Mouse (Mus musculus) urinary bladder, adult 18-20 months (tissue): ENCODE data around the gene Retreg1.

ENCODE experiments used
- DNase-seq, 2 experiments: peaks; one replicate each; pipeline ENCODE4 v3.0.0; 2022; ENCODE audit warnings: low spot score in 2 of 2, mixed read lengths in 2 of 2

Gene Retreg1

DNA sequence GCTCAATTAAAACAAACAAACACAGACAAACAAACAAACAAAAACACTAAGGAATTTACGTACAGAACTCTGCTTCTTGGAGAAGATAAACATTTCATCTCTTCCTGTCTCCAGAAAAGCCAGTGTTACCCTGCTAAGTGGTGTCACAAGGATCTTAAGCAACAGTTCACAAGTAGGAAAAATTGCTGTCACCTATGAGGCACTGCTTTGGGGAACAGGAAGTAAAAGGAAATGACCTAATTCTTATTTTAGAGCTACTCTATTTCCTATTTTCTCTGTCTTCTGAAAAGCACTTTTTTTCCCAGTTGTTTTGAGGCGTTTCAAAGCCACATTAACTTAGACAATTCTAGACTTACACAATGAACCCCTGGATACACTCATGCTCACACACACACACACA lies 12.6 kb upstream of the Retreg1 start:
- DNase-seq, result no peak

DNA sequence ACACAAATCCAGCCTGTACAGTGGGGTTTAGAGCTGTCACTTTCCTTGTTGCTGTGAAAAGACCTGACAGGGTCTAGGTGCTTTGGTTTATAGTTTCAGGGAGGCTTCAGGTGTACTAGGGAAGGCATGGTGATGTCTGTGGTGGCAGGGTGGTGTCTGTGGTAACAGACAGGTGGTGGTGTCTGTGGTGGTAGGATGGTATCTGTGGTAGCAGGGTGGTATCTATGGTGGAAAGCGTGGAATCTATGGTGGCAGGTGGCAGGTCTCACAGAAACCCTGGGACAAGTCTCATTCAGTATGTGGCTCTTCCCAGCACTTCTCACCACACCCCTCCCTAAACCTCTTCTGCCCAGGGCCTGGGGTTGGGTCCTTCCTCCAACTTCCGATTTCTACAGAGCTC lies 8.7 kb upstream of the Retreg1 start:
- no peak for DNase-seq

DNA sequence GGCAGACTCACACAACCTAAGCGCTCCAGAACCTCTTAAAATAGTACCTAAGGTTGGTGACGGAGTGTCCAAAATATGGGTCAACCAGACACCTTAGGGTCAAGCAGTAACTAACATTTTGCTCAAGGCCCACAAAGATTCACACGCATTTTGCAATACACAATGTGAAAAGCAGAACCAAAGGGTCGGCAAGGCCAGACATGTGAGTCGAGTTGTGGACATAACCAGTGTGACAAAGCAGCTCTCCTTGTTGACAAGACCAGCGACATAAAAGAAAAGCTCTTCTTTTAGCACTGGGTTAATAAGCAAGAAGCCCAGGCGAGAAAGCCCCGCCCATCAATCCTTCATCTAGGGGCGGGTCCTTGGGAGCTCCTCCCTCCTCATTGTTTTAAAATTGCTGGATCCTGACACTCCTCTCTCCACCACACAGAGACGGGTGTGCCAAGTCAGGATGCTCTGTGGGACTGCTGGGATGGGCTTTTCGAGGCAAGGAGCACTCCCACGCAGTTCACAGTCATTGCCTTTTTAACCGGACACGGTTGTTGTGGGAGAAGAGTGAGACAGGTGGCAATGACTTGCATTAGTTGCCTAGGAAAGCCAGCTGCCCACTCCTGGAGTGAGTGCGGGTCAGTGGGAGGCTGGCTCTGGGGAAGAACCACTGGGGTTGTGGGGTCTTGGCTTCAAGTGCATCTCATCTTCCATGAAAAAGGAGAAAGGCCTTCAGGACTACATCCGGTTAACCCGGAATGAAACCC lies 7.9 kb upstream of the Retreg1 start:
- DNase-seq, result no peak

DNA sequence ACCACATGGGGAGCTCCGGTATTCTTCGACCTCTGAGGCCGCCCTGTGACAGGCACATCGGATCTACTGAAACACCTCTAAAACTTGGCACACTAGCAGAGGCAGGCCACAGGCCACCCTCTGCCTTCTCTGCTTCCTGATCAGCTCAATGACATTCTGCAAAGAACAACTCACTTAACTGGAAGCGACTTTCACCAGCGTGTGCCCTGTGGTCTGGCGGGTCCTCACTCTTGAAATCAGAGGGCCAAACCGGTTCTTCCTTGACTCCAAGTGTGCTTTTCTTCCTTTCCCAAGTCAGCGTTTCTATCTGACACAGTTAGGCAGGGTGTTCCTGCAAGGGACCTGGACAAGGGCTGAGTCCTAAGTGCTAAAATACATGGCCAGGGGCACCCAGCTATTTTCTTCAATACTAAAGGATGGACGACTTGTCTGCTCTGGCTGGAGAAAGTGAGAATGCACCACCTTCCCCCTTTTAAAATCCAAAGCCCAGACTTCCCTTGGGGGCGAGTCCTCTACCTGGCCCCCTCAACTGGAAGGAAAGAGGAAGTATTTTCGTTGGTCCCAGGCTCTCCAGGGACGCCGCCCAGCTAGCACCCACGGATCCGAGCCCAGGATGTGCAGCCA lies 406 bp upstream of the Retreg1 start:
- no peak for DNase-seq

DNA sequence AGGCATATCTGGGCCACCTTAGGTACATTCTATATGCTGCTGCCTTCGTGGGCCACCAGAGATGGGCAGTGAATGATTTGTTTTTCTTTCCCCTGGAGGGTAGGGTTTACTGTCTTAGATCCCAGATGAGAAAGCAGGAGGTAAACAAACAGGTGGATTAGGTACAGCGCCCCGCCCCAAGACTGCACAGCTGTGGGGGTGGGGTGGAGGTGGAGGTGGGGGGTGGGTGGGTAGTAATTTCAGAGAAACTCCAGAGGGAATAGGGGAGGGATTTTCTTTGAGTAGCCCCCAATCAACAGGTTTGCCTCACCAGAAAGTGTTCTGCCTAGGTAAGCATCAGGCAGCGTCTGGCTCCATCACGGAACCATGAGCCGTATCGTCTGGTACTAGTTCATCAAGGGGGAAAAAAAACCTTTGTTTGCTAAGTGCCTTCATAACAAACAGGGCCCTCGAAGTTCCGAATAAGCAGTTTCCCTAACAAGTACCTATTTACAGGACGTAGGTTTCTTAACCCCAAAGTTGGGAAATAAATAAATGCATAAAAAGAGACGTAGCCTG lies 1.1 kb downstream of the Retreg1 start:
- DNase-seq, result no peak

DNA sequence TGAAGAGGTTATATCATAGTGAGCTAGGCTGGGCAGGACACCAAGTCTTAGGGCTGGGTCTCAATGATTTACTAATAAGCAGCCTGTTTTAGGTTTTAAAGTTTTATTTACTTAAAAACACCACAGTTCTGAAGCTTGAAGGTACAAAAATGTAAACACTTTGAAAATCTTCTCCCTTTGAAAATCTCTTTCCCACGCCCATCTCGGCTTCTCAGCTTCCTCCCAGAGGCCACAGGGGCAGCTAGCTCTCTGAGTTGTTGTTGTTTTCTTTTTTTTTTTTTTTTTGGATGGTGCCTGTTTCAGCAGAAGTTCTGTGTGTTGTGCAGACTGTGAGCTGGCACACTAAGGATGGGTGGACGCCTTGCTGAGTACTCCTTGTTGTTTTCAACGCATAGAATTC lies 1.8 kb downstream of the Retreg1 start:
- no peak for DNase-seq

DNA sequence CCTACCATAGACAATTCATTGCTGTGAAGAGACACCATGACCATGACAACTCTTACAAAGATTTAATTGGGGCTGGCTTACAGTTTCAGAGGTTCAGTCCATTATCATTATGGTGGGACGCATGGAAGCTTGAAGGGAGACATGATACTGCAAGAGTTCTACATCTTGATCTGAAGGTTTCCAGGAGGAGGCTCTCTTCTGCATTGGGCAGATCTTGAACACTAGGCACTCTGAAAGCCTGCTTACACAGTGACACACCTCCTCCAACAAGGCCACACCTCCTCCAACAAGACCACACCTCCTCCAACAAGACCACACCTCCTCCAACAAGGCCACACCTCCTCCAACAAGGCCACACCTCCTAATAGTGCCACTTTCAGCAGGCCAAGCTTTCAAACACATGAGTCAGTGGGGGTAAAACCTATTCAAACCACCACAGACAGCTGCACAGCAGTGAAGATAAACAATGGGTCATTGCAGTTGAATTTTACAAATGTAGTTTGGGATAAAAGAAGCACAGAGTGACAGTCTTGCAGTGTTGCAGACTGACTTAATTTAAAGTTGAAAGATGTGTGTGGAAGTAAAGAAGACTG lies 4.7 kb downstream of the Retreg1 start:
- DNase-seq, result no peak

DNA sequence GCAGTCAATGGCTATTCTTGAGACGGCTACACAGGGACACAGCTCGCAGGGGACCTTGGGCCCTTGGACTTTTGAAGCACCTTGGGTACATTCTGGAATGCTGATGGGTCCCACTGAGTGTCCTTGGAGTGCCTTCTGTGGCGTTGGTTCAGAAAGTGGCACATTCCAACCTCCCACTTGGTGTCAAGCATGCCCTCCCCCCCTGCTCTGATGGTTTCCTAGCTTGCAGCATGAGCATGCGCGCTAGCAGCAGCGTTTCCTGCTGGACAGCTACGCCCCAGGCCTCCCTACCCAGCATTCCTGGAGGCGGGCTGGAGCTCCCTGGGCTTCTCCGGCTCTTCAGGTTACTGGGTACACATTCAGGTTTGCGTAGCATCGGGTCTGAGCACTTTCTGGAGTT lies 7.6 kb downstream of the Retreg1 start:
- no peak for DNase-seq

DNA sequence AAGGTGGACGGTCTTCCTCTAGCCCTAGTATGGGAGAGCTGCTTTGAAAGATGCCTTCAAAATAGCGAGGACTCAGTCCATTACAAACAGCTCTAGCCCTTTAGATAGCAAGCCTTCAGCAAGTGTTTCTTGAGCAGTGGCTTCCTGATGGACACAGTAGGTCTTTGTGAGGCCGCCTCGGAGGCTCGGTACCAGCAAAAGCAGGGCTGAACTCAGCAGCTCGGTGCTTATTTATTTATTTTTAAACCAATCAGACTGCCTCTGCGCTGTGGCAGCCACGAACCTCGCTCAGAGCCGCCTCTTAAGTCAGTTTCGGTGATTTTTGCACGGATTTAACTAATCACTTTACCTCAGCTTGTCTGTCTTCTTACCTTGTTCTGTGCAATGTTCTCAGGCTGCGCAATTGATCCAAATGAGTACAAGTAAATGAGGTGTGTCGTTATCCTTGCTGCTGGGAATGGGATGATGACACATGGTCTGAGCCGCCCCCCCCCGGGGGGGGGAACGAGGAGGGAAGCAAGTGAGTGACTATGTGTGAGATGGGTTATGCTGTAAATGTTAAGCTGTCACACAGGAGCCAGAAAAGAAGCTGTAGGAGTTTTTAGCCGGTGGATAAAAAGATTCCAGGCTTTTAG lies 11.4 kb downstream of the Retreg1 start:
- no peak for DNase-seq

DNA sequence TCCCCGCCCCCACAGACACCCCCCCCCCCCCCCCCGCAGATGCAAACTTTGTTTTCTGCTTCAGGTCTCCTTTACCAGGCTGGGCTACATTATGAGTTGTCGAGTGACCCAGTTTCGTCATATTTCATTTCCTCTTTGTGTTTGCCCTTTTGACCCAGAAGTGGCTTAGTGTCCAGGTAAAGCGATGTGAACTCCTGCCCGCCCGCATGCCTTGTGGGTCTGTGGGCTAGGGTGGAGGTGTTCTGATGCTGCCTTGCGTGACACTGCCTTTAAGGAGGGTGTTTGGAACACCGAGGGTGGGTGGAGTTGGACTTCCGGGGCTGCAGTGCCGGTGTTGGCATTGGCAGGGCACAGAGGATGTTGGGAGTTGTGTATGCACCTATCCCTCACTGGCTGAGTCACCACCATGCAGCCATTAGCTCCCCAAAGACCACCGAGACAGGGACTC lies 15.7 kb downstream of the Retreg1 start:
- no peak for DNase-seq

DNA sequence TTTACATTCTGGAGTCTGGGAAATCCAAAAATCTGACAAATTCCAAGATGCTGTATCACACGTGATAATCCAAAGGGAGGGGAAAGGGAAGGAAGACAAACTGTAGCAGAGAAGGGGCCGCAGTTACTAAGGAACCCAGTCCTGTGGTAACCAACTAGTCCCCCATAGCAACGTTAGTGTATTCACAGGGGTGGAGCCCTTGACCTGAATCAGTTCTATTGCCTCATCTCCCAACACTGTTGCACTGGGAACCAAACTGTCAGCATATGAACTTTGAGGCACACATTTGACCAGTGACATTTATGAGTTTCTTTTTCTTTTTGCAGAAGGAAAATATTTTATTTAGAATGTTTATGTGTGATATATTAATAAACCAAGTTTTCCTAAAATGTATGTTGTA lies 16.5 kb downstream of the Retreg1 start:
- DNase-seq, result no peak

DNA sequence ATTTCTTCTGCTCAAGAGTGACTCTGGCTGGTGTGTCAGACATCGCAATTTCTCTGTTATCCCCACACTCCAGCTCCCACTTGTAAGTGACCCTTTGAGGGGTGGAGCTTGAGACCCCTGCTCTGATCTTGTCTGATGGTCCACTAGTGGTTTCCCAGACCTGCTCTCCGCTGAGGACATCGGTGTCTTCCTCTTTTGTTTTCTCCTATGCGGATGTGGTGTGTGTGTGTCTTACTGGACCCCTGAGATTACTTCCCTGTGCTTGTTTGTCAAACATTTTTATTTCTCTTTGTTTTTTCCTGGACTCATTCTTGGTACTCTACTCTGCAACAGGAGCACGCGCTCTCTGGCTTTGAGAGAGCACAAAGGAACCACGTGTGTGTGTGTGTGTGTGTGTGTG lies 18.9 kb downstream of the Retreg1 start:
- no peak for DNase-seq

DNA sequence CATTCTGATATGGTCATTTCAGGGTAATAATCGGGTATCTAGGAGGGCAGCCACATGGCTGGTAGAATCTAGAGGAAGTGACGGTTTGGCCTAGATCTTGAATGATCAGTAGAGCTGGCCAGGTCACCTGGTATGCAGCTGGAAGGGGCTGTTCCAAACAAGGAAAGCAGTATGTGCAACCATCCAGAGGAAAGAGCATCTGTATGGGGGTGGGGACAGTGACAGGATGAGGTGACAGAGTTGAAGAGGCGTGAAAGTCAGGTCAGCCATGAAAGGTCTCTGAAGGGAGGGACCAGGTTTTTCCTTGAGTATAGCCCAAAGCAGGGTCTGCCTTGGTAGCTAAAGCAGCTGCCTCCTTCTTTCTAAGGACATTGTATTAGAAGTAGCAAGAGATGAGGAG lies 22.6 kb downstream of the Retreg1 start:
- DNase-seq, result no peak

DNA sequence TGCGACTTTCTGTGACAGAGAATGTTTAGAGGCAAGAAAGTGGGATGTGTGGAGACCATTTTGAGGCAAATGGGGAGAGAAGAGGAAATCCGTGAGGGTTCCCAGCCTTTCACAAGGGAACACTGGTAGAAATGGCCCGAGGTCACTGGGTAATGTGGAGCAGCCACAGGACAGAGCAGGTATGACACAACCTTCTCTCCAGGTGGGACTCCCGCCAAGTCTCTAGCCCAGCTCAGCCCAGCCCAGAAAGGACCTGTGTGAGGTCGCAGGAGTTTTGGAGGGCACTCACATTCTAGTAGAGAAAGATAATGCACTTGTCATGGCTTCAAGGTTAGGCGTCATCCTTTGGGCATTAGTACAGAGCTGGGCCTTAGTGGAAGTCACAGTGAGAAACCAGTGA lies 23.1 kb downstream of the Retreg1 start:
- DNase-seq, result no peak

DNA sequence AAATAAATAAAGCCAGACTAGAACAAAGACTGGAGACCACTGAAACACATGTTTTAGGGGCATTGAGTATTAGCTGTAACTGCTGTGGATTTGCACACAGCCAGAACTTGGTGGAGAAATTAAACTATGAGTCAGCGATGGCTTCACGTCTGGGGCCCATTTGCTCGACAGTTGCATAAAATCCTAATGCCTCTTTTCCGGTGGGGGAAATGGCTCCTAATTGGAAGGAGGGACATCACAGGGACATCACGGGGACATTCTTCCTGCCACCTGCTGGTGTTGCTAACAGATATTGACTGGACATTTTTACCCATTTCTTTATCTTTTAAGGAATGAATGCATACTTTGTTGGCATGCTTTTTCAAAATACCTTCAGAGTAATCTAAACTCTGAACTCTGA lies 26.1 kb downstream of the Retreg1 start:
- DNase-seq, result no peak

DNA sequence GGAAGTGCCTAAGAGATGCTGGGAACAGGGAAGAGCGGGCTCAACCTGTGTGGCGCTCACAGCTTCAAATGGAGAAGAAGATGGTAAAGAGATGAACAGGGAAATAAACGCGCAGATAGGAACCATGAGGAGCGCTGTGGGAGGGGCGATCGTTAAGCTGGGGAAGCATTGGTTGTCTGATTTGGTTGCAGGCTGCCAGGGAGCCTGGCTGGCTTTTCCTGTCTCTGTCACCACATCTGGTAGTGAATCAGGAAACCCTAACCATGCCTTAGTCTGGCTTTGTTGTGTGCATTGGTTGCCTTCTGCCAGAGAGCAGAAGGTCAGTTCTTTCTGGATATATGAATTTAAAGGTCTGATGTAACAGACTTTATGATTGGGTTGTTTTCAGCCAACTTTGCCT lies 28.5 kb downstream of the Retreg1 start:
- DNase-seq, result no peak

DNA sequence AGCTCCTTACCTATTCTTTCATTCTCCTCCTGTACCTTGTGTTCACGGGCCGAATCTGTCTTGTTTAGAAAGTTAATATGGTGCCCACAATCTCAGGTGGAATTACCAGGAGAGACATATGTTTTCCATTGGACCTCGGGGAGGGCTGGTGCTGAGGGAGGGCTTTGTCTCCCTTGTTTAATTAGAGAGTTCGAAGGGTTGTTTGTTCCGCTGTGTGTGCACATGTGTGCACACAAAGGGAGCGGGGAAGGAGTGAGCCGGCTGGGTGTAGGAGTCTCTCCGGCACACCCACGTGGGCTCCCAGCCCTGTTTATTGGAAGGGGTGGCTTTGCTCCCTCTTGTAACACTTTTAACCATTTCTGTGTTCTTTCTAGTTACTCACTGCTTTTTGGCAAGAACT lies 29.1 kb downstream of the Retreg1 start:
- DNase-seq, result no peak

DNA sequence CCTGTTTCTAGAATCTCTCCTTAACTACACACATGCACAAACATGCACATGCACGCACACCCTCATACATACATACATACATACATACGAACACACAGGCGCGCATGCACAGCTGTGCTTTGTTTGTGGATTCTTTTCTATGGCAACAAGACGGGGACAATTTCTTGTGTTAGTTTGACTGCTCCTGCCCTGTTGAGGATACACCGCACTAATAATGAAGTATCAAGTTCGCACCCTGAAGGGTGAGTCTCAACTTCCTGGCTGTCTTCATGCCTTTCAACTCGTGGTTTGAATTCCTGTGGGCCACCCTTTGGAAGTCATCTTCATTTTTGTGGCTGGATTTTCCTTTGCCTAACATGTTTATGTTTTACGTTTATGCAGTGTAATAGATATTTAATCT lies 29.7 kb downstream of the Retreg1 start:
- no peak for DNase-seq

DNA sequence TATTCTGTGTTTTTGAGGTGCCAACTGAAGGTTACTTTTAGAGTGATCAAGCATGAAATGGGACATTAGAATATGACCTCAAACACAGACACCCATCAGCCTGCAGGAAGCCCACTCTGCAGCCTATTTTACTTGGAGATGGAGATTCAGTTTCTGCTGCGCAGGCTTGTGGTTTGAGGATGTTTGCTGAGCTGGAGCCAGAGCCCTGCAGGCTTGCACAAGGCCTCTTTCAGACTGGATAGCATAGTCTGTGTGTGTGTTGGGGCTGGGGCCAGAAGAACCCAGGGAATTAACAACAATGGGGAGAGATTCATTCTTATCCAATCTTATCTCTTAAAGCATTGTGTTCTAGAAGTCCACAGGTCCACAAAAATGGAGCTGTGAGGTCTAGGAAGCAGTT lies 30.6 kb downstream of the Retreg1 start:
- no peak for DNase-seq

DNA sequence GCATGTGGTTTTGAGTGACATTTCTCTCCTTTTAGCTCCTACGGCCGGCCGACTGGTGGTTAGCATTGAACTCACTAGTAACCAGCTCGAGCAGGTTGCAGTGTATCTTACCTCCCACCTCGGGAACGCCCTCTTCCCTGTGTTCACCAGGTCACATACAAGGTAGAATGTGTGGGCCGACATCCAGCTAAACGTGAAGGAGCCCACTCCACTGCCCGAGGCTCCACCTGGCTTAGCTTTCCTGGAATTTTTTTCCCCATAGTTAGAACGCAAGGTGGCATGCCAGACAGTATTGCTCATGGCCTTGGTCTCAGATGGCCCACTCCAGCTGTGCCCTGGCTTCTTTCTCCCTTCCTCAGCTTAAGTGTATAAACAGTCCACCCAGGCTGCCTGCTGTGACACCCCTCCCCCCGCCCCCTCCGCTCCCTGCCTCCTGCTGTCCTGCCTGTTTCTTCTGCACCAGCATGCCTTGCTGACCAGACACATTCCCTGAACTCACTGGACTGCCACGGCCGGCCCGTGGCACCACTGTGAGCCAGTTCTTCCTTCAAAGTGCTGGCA lies 33.7 kb downstream of the Retreg1 start:
- no peak for DNase-seq

DNA sequence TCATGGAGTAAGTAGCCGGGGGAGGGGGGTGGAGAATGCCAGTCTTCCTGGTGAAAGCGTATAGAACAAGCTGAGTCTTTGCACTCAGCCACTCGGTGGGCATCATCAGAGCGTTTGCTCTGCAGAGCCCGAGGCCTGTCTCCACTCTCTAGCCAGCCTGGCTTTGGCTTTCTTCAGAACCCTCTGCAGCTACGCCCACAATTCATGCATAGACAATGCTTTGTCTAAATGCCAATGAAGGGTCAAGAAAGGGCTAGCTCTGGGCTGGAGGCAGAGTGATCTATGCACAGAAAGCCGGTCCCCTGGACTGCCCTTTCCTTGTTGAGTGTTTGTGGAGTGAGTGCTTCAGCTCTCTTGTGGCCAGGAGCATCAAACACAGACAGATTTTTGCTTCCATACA lies 34.8 kb downstream of the Retreg1 start:
- no peak for DNase-seq

DNA sequence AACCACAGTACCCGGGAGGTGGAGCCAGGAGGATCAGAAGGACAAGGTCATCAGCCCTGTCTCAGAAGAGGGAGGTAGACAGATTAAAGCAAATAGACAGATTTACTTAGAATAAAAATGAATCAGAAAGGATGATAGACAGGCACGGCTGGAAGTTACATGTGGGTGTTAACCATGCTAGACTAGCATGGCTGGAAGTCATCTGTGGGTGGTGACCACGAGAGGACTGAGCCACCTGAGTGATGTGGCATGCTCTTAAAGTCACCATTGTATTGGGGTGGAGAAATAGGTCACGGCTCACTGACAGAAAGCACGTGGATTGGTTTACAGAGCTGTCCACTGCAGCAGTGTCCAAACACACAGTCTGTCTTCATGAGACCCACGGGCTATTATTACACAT lies 36.2 kb downstream of the Retreg1 start:
- DNase-seq, result no peak
